Mouse (Mus musculus) retina, embryonic 14.5 days (tissue): Measurements from ENCODE around the gene Efcab12.

ENCODE experiments used
- DNase-seq: peaks from one replicate; pipeline ENCODE4 v3.0.0-alpha.2; 2015; ENCODE audit warnings: low spot score

Efcab12 gene

GRCm38 (mm10) chr6:115791842-115792686, 46.1 kb downstream of the Efcab12 start:
- no peak for DNase-seq

DNA sequence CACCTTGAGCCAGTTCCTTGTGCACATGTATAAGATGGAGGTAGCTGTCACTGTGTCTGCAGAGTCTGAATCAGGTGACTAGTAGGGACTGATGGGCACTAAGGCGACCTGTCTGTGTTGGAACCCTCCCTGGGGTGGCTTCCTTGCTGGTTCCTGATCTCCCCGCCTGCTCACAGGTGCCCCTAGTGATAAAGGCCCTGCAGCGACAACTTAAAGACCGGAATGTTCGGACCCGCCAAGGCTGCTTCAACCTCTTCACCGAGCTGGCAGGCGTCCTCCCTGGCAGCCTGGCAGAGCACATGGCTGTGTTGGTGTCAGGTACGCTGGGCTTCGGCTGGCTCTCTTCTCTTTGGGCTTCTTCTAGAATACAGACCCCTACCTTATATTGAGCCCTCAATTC, 47.2 kb downstream of the Efcab12 start:
- no peak for DNase-seq

- DNase-seq, result no peak
Measured at GRCm38 (mm10) chr6:115782781-115783180, 55.4 kb downstream of the Efcab12 start.

GRCm38 (mm10) chr6:115776363-115776762, 61.8 kb downstream of the Efcab12 start:
- DNase-seq, result no peak

DNA sequence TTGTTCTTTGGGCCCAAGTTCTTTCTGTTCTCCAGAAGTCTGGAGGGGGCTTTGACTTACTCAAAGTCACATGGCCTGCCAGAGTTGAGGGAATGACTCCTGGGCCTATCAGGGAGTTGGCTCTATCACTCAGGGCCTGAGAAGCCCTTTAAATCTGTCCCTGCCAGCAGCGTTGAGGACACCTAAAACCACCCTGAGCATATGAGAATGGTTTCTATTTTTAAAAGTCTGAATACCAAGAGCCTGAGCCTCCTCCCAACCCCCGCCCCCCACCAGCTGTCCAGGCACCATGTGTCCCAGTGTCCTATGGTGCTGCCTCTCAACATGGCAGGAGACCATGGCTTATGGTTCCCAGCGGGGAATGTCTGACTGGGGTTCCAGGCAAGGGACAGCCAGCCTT, 62.4 kb downstream of the Efcab12 start:
- no peak for DNase-seq

GRCm38 (mm10) chr6:115774501-115774921, 63.7 kb downstream of the Efcab12 start, which contains the start of gene Cand2:
Gene Cand2, plus strand, starts transcription at chr6:115774538.
- peak; percentile 81 for DNase-seq

DNA sequence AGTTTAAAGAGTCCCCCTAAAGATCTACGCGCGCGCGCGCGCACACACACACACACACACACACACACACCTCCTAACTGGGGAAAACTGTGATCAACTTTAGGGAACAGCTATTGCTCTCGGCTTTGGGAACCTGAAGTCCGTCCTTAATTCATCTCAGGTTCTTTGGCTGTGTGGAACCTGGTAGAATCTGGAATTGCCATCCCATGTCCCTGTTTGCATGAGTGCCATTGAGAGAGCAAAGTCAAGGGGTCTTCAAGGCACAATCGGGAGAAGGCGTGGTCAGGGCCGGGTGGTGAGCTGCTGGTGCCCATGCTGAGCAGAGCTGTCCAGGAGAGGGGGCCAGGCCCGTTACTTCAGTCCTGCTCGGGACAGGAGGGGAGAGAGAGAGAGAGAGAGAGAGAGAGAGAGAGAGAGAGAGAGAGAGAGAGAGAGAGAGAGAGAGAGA, 64.2 kb downstream of the Efcab12 start:
- DNase-seq, result peak; percentile 75

DNA sequence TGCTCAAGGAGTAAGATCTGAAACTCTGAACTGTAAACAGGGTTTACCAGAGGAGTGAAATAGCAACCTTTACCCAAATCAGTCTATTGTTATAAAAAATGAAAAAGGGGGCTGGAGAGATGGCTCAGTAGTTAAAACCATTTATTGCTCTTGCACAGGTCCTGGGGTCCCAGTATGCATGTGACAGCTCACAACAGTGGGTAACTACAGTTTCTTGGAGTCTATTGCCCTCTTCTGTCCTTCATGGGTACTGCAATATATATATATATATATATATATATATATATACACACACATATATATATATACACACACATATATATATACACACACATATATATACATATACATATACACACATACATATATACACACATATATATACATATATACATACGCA, 65.6 kb downstream of the Efcab12 start:
- peak; percentile 56 for DNase-seq

DNA sequence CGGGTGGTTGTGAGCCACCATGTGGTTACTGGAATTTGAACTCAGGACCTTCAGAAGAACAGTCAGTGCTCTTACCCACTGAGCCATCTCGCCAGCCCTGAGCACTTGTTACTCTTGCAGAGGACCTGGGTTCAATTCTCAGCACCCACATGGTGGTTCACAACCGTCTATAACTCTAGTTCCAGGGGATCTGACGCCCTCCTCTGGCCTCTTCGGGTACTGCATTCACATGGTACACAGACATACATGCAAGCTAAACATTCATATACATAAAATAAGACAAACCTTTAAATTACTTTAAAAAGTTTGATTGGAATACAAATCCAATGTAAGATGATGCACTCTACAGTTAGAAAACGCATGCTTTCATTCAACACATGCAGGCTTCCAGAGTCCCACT, 66.0 kb downstream of the Efcab12 start:
- DNase-seq, result no peak

GRCm38 (mm10) chr6:115770852-115771251, 67.4 kb downstream of the Efcab12 start:
- DNase-seq, result no peak

DNA sequence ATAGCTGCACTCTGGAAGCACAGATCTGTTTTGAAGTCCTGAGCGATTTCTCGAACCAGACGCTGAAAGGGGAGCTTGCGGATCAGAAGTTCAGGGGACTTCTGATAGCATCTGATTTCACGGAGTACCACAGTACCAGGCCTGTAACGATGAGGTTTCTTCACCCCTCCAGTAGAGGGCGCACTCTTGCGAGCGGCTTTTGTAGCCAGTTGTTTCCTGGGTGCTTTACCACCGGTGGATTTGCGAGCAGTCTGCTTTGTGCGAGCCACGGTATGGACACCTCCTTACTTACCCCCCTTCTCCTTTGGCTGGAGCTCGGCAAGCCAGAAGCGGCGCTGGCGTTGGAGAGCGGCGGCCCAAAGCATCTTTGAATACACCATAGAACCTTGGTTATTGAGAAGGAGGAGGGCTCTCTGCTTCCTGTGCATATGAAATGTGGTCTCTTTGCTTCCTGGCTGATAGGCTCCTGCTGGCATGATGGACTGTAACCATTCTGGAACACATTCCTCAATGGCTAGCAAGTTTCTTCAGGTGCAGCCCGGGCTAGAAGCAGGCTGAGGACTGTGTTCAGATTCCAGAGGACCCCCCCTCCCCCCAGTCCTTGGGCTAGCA, 68.0 kb downstream of the Efcab12 start:
- no peak for DNase-seq

DNA sequence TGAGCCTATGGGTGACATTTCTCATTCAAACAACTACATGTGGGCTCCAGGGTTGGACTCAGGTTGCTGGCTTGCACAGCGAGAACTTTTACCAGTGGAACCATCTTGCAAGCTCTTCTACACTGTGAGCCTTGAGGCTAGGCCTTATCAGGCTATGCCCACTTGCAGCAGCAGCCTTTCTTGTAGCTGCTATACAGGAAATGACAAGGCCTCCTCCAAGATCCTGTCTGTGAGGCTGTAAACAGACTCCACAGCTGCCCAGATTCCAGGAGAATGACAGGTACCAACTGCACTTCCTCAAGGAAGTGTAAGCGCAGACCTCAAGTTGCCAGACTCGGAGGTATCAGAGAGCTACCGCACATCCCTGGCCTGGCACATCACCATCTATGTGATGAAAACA, 70.0 kb downstream of the Efcab12 start:
- DNase-seq, result no peak

DNA sequence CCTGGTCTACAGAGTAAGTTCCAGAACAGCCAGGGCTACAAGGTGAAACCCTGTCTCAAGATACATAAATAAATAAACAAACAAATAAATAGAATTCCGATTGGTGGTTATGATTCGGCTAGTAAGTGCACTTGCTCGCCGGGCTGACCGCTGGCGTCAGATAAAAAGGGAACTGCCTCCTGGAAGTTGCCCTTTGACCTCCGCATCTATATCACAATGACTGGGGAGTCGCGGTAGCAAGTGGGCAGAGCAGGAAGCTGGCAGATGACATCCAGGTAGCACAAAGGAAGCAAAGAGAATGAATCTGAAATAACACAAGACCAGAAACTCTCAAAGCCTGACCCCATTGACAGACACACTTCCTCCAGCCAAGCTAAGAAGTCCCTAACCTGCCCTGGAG, 70.9 kb downstream of the Efcab12 start:
- no peak for DNase-seq

DNA sequence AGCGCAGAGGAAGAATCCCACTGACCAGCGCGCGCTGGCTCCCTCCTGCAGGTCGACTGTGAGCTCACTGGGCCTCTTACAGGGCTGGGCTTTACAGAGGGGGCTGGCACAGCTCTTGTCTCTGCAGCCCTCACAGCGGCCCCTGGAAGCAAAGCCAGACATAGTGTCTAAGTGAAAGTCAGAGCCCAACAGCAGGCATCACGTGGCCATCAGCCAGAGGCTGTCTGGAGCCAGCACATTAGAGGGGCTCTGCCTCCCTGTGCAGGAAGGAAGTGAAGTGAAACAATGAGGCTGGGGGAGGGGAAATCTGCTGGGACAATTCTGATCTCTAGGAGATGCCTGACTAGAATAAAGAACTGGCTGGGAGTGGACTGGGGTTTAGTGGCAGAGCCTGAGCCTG, 74.0 kb downstream of the Efcab12 start:
- DNase-seq, result peak; percentile 84

- DNase-seq, result peak; percentile 14
Measured at GRCm38 (mm10) chr6:115761995-115762756, 76.0 kb downstream of the Efcab12 start, which contains the start of gene Tmem40. Gene Tmem40, minus strand, starts transcription at chr6:115762410.

DNA sequence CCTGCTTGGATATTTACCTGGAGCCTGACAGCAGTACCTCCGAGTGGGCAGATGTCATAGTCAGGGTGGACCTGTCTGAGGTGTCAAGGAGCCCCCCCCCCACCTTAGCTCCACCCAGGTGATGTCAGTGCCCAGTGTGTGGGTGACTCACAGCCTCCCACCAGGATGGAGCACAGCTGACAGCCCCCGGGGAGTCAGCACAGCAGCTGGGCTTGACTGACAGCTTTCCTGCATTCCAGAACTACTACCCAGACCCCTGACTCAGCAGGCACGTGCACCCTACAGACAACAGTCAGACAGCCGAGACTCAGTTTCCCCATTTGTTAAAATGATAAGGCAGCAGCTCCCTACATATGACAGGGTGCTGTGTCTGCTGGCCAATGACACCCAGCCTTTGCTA, 77.2 kb downstream of the Efcab12 start:
- DNase-seq, result no peak
